Mouse (Mus musculus) adrenal gland, postnatal 4 days (tissue): ENCODE data around the gene Rasa4. TPM values are rescaled to one million over a fixed set of nuclear protein-coding genes. Genes with fewer than 3 reads are reported as not detected.

Experiments
- microRNA-seq: library from miRNA; unstranded; fragments of <30 nt; microRNA quantifications from one replicate; pipeline ENCODE4 v1.2.0, GENCODE M21; 2021
- total RNA-seq, 2 experiments: library from RNA; stranded (reverse); gene quantifications; 2 replicates each; pipeline ENCODE4 v1.2.3; 2021

Rasa4 gene
- total RNA-seq, 2 experiments from 2014 or later, result 15.2 to 19.6 TPM

Small RNA genes within 50 kb of the gene (microRNA-seq; reads per million reads assigned to microRNA genes)
- not detected for gene Mir7035

Other genes with a start within 250 kb of the Rasa4 start
- 10 to 100 TPM; 49.4 to 56.5 TPM for gene Hspb1, start 196.0 kb upstream of the Rasa4 start, total RNA-seq
- gene Ywhag, start 149.3 kb upstream of the Rasa4 start, total RNA-seq, result 100 to 1,000 TPM; 285 to 303 TPM
- 1 to 10 TPM; 6.7 to 8.1 TPM for gene Ssc4d, start 109.4 kb upstream of the Rasa4 start, total RNA-seq
- gene Zp3, start 103.8 kb upstream of the Rasa4 start, total RNA-seq, result under 1 TPM in 1 of 2 experiments, not detected in 1; 0.45 TPM
- 10 to 100 TPM; 18.6 to 19.0 TPM for gene Dtx2, start 89.1 kb upstream of the Rasa4 start, total RNA-seq
- 10 to 100 TPM; 14.2 to 15.0 TPM for gene Upk3b, start 45.4 kb upstream of the Rasa4 start, total RNA-seq
- under 1 TPM in 1 of 2 experiments, not detected in 1; 0.78 TPM for gene Upk3bl, start 29.4 kb upstream of the Rasa4 start, total RNA-seq
- gene Polr2j, start 32.7 kb downstream of the Rasa4 start, total RNA-seq, result 10 to 100 TPM; 94.6 to 96.8 TPM
- 10 to 100 TPM; 17.6 to 21.0 TPM for gene Lrwd1, start 52.2 kb downstream of the Rasa4 start, total RNA-seq
- 10 to 100 TPM; 10.2 to 11.5 TPM for gene Alkbh4, start 52.2 kb downstream of the Rasa4 start, total RNA-seq
- gene Orai2, start 86.8 kb downstream of the Rasa4 start, total RNA-seq, result 1 to 10 TPM; 6.5 to 7.3 TPM
- gene Prkrip1, start 115.0 kb downstream of the Rasa4 start, total RNA-seq, result 10 to 100 TPM; 35.4 to 36.7 TPM
- 10 to 100 TPM; 15.6 to 18.6 TPM for gene Sh2b2, start 162.6 kb downstream of the Rasa4 start, total RNA-seq